ENCODE assay signal across 8 mouse cellular contexts in genomic region chr16:35871898-35872297, GRCm38 (mm10). TPM values are rescaled to one million over a fixed set of nuclear protein-coding genes. Genes with fewer than 3 reads are reported as not detected.
DNase-seq lines count a peak whose midpoint lies in the region; ATAC-seq and TF ChIP-seq lines count a peak whose summit lies in the region.

No protein-coding gene starts in this region.

- TF ChIP-seq EP300 in CH12.LX (IDR thresholded peaks at IDR 0.05; ENCODE audit: low read length), result no peak; the same call in 1 of the 2 replicates
- TF ChIP-seq EP300 in liver, embryonic 14.5 days (IDR thresholded peaks at IDR 0.05; ENCODE audit: low read depth), result no peak
- no peak for TF ChIP-seq EP300 in stomach, postnatal 0 days (optimal IDR thresholded peaks at IDR 0.05)

- dilution Hi-C loops in CH12.LX (cut with MboI; ENCODE audit: extremely low pct_ligation_motif_present, extremely low pct_unique_long_range_greater_than_20kb, low sequenced_read_pairs), result no loop called here

- no peak for ATAC-seq in forebrain, embryonic 15.5 days (replicated peaks)
- ATAC-seq in liver, embryonic 14.5 days (ENCODE audit: insufficient read depth), result peak; percentile 30; the same call in 1 of the 2 replicates
- peak; percentile 24; the same call in 1 of the 2 replicates for ATAC-seq in stomach, postnatal 0 days (ENCODE audit: low FRiP score, low TSS enrichment)

- peaks cover 3% of the 10 kb centered on the region for H3K9me3 ChIP-seq in CH12.LX (replicated peaks; ENCODE audit: low read length)
- no peaks in the 10 kb centered on the region for H3K9me3 ChIP-seq in forebrain, embryonic 15.5 days
- no peaks in the 10 kb centered on the region for H3K9me3 ChIP-seq in liver, embryonic 14.5 days (ENCODE audit: control insufficient read depth, low read length)
- no peaks in the 10 kb centered on the region for H3K9me3 ChIP-seq in stomach, postnatal 0 days (ENCODE audit: control insufficient read depth, low read length)

- H3K36me3 ChIP-seq in CH12.LX (replicated peaks in 1 of 2; ENCODE audit: control insufficient read depth in 1 of 2, insufficient read depth in 1 of 2, low read length in 1 of 2), result no peaks in the 10 kb centered on the region
- H3K36me3 ChIP-seq in forebrain, embryonic 15.5 days, result no peaks in the 10 kb centered on the region
- H3K36me3 ChIP-seq in liver, embryonic 14.5 days (replicated peaks; ENCODE audit: control insufficient read depth, insufficient read depth, low read depth), result no peaks in the 10 kb centered on the region
- no peaks in the 10 kb centered on the region for H3K36me3 ChIP-seq in stomach, postnatal 0 days (ENCODE audit: control insufficient read depth, insufficient read depth, low read length)

- no peak overlapping the region for H3K27ac ChIP-seq in CH12.LX (ENCODE audit: insufficient read depth, low read depth)
- H3K27ac ChIP-seq in forebrain, embryonic 15.5 days (replicated peaks), result no peak overlapping the region
- no peak overlapping the region for H3K27ac ChIP-seq in liver, embryonic 14.5 days
- H3K27ac ChIP-seq in stomach, postnatal 0 days (replicated peaks), result no peak overlapping the region

- H3K9ac ChIP-seq in CH12.LX (ENCODE audit: insufficient read depth, low read depth), result peak overlapping the region; percentile 66
- no peak overlapping the region for H3K9ac ChIP-seq in forebrain, embryonic 15.5 days (replicated peaks)
- peak overlapping the region; percentile 76 for H3K9ac ChIP-seq in liver, embryonic 14.5 days (replicated peaks)
- H3K9ac ChIP-seq in stomach, postnatal 0 days (ENCODE audit: low read length), result peak overlapping the region; percentile 87; the same call in 1 of the 2 replicates

- WGBS in forebrain, embryonic 15.5 days, result 32% methylated on average over 12 of the region's 12 CpGs
- WGBS in liver, embryonic 14.5 days (ENCODE audit: insufficient replicate concordance), result 21% methylated on average over 12 of the region's 12 CpGs
- 25% methylated on average over 12 of the region's 12 CpGs for WGBS in stomach, postnatal 0 days

- peak; percentile 18 for DNase-seq in embryo, embryonic 10.5 days (ENCODE audit: low spot score)
- DNase-seq in embryo, embryonic 11 days, result no peak
- DNase-seq in CH12.LX (ENCODE audit: extremely low read depth), result no peak
- DNase-seq in liver, embryonic 14.5 days (ENCODE audit: low read depth in 3 of 3, low spot score in 3 of 3), result no peak
- DNase-seq in stomach, postnatal 0 days (ENCODE audit: low spot score), result no peak
- no peak for DNase-seq in ovary, postnatal 36 days (ENCODE audit: low spot score)
- DNase-seq in cerebellum, adult 9-10 months, result no peak

- no peak for TF ChIP-seq POLR2A in CH12.LX (IDR thresholded peaks at IDR 0.05; ENCODE audit: low read depth, low read length)

- H3K4me3 ChIP-seq in CH12.LX (replicated peaks in 1 of 3; ENCODE audit: low read depth in 2 of 3, low read length in 2 of 3, poor library complexity in 1 of 3), result peak overlapping the region; percentile 75 to 83 (median 82)
- H3K4me3 ChIP-seq in forebrain, embryonic 15.5 days, result peak overlapping the region; percentile 47; the same call in 1 of the 2 replicates
- H3K4me3 ChIP-seq in liver, embryonic 14.5 days (ENCODE audit: insufficient read depth in 1 of 2, low read depth in 2 of 2, low read length in 2 of 2), result peak overlapping the region; percentile 72 to 92
- peak overlapping the region; percentile 84 for H3K4me3 ChIP-seq in stomach, postnatal 0 days (ENCODE audit: low read depth, low read length)

- no peak for TF ChIP-seq RAD21 in CH12.LX (IDR thresholded peaks at IDR 0.05; ENCODE audit: low read depth, low read length)

- in situ Hi-C loops in CH12.LX (cut with MboI; ENCODE audit: low pct_ligation_motif_present, low pct_unique_long_range_greater_than_20kb, low sequenced_read_pairs), result loop anchor here (5.0 kb wide), 1 partner anchor 65 kb away; the partner anchor contains the start of genes Dtx3l and Parp9

- peaks cover 5 to 39% of the 10 kb centered on the region in 2 experiments for H3K4me1 ChIP-seq in CH12.LX (ENCODE audit: control insufficient read depth in 1 of 2, insufficient read depth in 2 of 2)
- peaks cover 8% of the 10 kb centered on the region for H3K4me1 ChIP-seq in forebrain, embryonic 15.5 days
- H3K4me1 ChIP-seq in liver, embryonic 14.5 days (replicated peaks; ENCODE audit: control insufficient read depth in 2 of 2, insufficient read depth in 2 of 2, low read length in 1 of 2), result peaks cover 6 to 14% of the 10 kb centered on the region in 2 experiments
- no peaks in the 10 kb centered on the region for H3K4me1 ChIP-seq in stomach, postnatal 0 days (replicated peaks; ENCODE audit: control insufficient read depth, insufficient read depth)

- TF ChIP-seq CTCF in CH12.LX (conservative IDR thresholded peaks at IDR 0.05 in 1 of 2, IDR thresholded peaks at IDR 0.05 in 1 of 2; ENCODE audit: low read depth in 2 of 2, low read length in 2 of 2), result no peak
- TF ChIP-seq CTCF in liver, embryonic 14.5 days (IDR thresholded peaks at IDR 0.05; ENCODE audit: low read depth), result no peak
- no peak for TF ChIP-seq CTCF in stomach, postnatal 0 days (IDR thresholded peaks at IDR 0.05; ENCODE audit: low read depth)

- no peaks in the 10 kb centered on the region for H3K79me2 ChIP-seq in CH12.LX (replicated peaks; ENCODE audit: control insufficient read depth, extremely low read depth, insufficient read depth, poor library complexity, severe bottlenecking)

- H3K4me2 ChIP-seq in CH12.LX (ENCODE audit: insufficient read depth, low read depth, poor library complexity, severe bottlenecking), result peak overlapping the region; percentile 97
- H3K4me2 ChIP-seq in forebrain, embryonic 15.5 days (replicated peaks), result peak overlapping the region; percentile 94; the same call in 1 of the 2 replicates
- H3K4me2 ChIP-seq in liver, embryonic 14.5 days (ENCODE audit: low read depth), result peak overlapping the region; percentile 82
- peak overlapping the region; percentile 79 for H3K4me2 ChIP-seq in stomach, postnatal 0 days (replicated peaks; ENCODE audit: low read depth)

- peaks cover 3% of the 10 kb centered on the region for H3K27me3 ChIP-seq in CH12.LX (replicated peaks)
- peaks cover 17% of the 10 kb centered on the region; the same call in 1 of the 2 replicates for H3K27me3 ChIP-seq in forebrain, embryonic 15.5 days
- peaks cover 14% of the 10 kb centered on the region for H3K27me3 ChIP-seq in liver, embryonic 14.5 days (ENCODE audit: control insufficient read depth, insufficient read depth, low read length)
- no peaks in the 10 kb centered on the region for H3K27me3 ChIP-seq in stomach, postnatal 0 days (ENCODE audit: control insufficient read depth, insufficient read depth, low read length)

TF ChIP-seq in CH12.LX, 34 proteins besides CTCF, POLR2A, EP300 and RAD21:
- TF ChIP-seq SIN3A (IDR thresholded peaks at IDR 0.05; ENCODE audit: low read length), result 0 out of 2 replicates have a peak, but pooled peaks have one; percentile 42
- TF ChIP-seq TCF12 (IDR thresholded peaks at IDR 0.05; ENCODE audit: low read depth, low read length), result peak; percentile 21; the same call in 1 of the 2 replicates
- peak; percentile 13; the same call in 1 of the 2 replicates for TF ChIP-seq NRF1 (IDR thresholded peaks at IDR 0.05; ENCODE audit: low read depth, low read length)
- no peak for TF ChIP-seq CHD1 (IDR thresholded peaks at IDR 0.05; ENCODE audit: low read depth, low read length)

RNA-seq across cellular contexts. Expression of gene Parp14, which starts 0.6 kb away (rescaled TPM):
- 5.5 and 6.0 TPM in 2 replicates for total RNA-seq in CH12.LX (2012; rRNA removed)
- 3.5 and 3.9 TPM in 2 replicates for total RNA-seq in CH12.LX (2014; rRNA removed)
- polyA plus RNA-seq in CH12.LX (2012; ENCODE audit: insufficient read length, low read depth), result 5.9 and 6.4 TPM in 2 replicates
- polyA plus RNA-seq in forebrain, embryonic 15.5 days (2015; fragmentation: Nextera tagmentation; extraction: Ambion mirVana), result 0.19 and 0.26 TPM in 2 replicates
- polyA plus RNA-seq in liver, embryonic 14.5 days (2012; rRNA removed), result 0.65 and 1.1 TPM in 2 replicates
- 0.88 and 0.97 TPM in 2 replicates for polyA plus RNA-seq in liver, embryonic 14.5 days (2014; fragmentation: Nextera tagmentation; extraction: Ambion mirVana)
- 1.4 and 1.7 TPM in 2 replicates for polyA plus RNA-seq in stomach, postnatal 0 days (2015; fragmentation: Nextera tagmentation; extraction: Ambion mirVana)
